Comparison of ENCODE assay signal across 8 mouse cellular contexts in the genomic region with DNA sequence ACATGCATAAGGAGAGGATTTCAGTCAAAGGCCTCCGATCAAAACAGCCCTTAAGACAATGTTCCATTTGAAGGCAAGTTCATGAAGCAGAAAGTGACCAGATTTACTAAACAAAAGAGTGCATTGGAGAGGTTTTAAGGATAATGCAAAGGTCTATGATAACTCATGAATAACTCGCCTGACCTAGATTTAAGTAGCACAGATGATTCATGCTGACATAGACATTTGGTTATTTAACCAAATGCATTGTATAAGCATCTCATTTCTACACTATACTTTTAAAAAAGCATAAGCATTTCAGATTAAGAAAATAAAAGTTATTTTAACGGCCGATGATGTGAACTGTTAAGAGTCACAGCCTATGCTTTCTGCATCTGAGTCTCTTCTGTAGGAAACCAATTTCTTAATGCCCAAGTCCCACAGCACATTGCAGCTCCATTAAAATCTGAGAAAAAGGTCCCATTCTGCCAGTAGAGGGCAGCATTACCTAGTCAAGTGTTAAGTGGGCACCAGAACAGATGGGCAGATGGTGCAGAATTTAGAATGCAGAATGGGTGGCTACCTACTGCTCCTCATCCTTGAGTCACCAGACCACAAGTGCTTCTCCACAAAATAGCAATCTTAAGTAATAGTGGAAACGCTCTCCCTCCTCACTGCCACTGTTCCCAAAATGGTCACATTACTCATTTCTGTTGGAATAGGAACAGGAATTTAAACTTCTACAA.
DNase-seq lines count a peak whose midpoint lies in the region; ATAC-seq and TF ChIP-seq lines count a peak whose summit lies in the region.
"Had no signal": no experiment of that assay in that cellular context is flagged by ENCODE, and none has a peak within 500 bp of the region (broad histone marks: within the 10 kb centered on the region; RNA-seq: fewer than 3 reads in every experiment).

No protein-coding gene starts in this region.

- dilution Hi-C loops in CH12.LX (cut with MboI; ENCODE audit: extremely low pct_ligation_motif_present, extremely low pct_unique_long_range_greater_than_20kb, low sequenced_read_pairs): no loop called here

- no peaks in the 10 kb centered on the region for H3K79me2 ChIP-seq in CH12.LX (replicated peaks; ENCODE audit: control insufficient read depth, extremely low read depth, insufficient read depth, poor library complexity, severe bottlenecking)

- H3K27ac ChIP-seq in CH12.LX (ENCODE audit: insufficient read depth, low read depth): no peak overlapping the region
- H3K27ac ChIP-seq: heart, embryonic 15.5 days had no signal

- TF ChIP-seq POLR2A in CH12.LX (IDR thresholded peaks at IDR 0.05; ENCODE audit: low read depth, low read length): no peak

- no peaks in the 10 kb centered on the region for H3K27me3 ChIP-seq in CH12.LX (replicated peaks)
- H3K27me3 ChIP-seq: heart, embryonic 15.5 days had no signal

- no peaks in the 10 kb centered on the region for H3K4me1 ChIP-seq in CH12.LX (ENCODE audit: control insufficient read depth in 1 of 2, insufficient read depth in 2 of 2)
- H3K4me1 ChIP-seq: heart, embryonic 15.5 days had no signal

- ATAC-seq in hematopoietic stem cell, adult 5-6 weeks (replicated peaks in 1 of 2; ENCODE audit: insufficient read depth in 1 of 2, low FRiP score in 2 of 2, low TSS enrichment in 1 of 2, low read depth in 1 of 2, poor library complexity in 2 of 2, severe bottlenecking in 2 of 2): peak; percentile 72 to 75; a peak in 3 of 4 replicates
- peak; percentile 78; the same call in 1 of the 2 replicates for ATAC-seq in megakaryocyte-erythroid progenitor cell, adult 5-6 weeks (replicated peaks; ENCODE audit: low FRiP score, low TSS enrichment, poor library complexity, severe bottlenecking)

- H3K9ac ChIP-seq in CH12.LX (ENCODE audit: insufficient read depth, low read depth): no peak overlapping the region
- H3K9ac ChIP-seq: heart, embryonic 15.5 days had no signal

- H3K9me3 ChIP-seq in CH12.LX (replicated peaks; ENCODE audit: low read length): peaks cover 37% of the 10 kb centered on the region
- H3K9me3 ChIP-seq: heart, embryonic 15.5 days had no signal

- H3K36me3 ChIP-seq in CH12.LX (replicated peaks in 1 of 2; ENCODE audit: control insufficient read depth in 1 of 2, insufficient read depth in 1 of 2, low read length in 1 of 2): no peaks in the 10 kb centered on the region
- H3K36me3 ChIP-seq: heart, embryonic 15.5 days had no signal

- TF ChIP-seq RAD21 in CH12.LX (IDR thresholded peaks at IDR 0.05; ENCODE audit: low read depth, low read length): peak; percentile 8

- no peak for TF ChIP-seq EP300 in CH12.LX (IDR thresholded peaks at IDR 0.05; ENCODE audit: low read length)

- DNase-seq in CH12.LX (ENCODE audit: extremely low read depth): no peak
- peak; percentile 77 for DNase-seq in Muller cell, postnatal 12 days (ENCODE audit: inconsistent ontology term)
- DNase-seq in cerebellum, postnatal 36 days: peak; percentile 69 to 90
- peak; percentile 63 to 92 for DNase-seq in layer of hippocampus, adult 18-20 months (ENCODE audit: low spot score in 2 of 2)
- peak; percentile 94 for DNase-seq in telencephalon, adult 2 months (ENCODE audit: low read depth, low spot score)

- no peak overlapping the region for H3K4me3 ChIP-seq in CH12.LX (replicated peaks in 1 of 3; ENCODE audit: low read depth in 2 of 3, low read length in 2 of 3, poor library complexity in 1 of 3)
- H3K4me3 ChIP-seq: heart, embryonic 15.5 days had no signal

- peak in 1 of 2 experiments; percentile 17; a peak in 2 of 4 replicates for TF ChIP-seq CTCF in CH12.LX (conservative IDR thresholded peaks at IDR 0.05 in 1 of 2, IDR thresholded peaks at IDR 0.05 in 1 of 2; ENCODE audit: low read depth in 2 of 2, low read length in 2 of 2)

- H3K4me2 ChIP-seq in CH12.LX (ENCODE audit: insufficient read depth, low read depth, poor library complexity, severe bottlenecking): no peak overlapping the region
- H3K4me2 ChIP-seq: heart, embryonic 15.5 days had no signal

- in situ Hi-C loops in CH12.LX (cut with MboI; ENCODE audit: low pct_ligation_motif_present, low pct_unique_long_range_greater_than_20kb, low sequenced_read_pairs): no loop called here

TF ChIP-seq in CH12.LX, 34 proteins besides CTCF, POLR2A, EP300 and RAD21:
- TF ChIP-seq MXI1 (IDR thresholded peaks at IDR 0.05; ENCODE audit: low read depth, low read length) (no peak), HCFC1 (IDR thresholded peaks at IDR 0.05; ENCODE audit: low read depth, low read length) (no peak), ZMIZ1 (IDR thresholded peaks at IDR 0.05; ENCODE audit: low read depth, low read length) (no peak), MAZ (IDR thresholded peaks at IDR 0.05; ENCODE audit: low read depth, low read length) (no peak), JUN (IDR thresholded peaks at IDR 0.05; ENCODE audit: insufficient read depth, low read depth, low read length) (no peak), SMC3 (IDR thresholded peaks at IDR 0.05; ENCODE audit: low read depth, low read length) (no peak; the same call in 1 of the 2 replicates), MAX (IDR thresholded peaks at IDR 0.05; ENCODE audit: low read length) (no peak), BHLHE40 (IDR thresholded peaks at IDR 0.05; ENCODE audit: low read depth, low read length) (no peak), TCF12 (IDR thresholded peaks at IDR 0.05; ENCODE audit: low read depth, low read length) (no peak), KAT2A (IDR thresholded peaks at IDR 0.05; ENCODE audit: insufficient replicate concordance, low read length) (no peak), USF1 (IDR thresholded peaks at IDR 0.05; ENCODE audit: low read depth, low read length) (no peak)
